Mouse (Mus musculus): ENCODE results near the gene Coa3. TPM values are rescaled to one million over a fixed set of nuclear protein-coding genes. Genes with fewer than 3 reads are reported as not detected.

The Coa3 gene
- total and polyA plus RNA-seq, 2 experiments: 74.7 to 289 TPM

DNA sequence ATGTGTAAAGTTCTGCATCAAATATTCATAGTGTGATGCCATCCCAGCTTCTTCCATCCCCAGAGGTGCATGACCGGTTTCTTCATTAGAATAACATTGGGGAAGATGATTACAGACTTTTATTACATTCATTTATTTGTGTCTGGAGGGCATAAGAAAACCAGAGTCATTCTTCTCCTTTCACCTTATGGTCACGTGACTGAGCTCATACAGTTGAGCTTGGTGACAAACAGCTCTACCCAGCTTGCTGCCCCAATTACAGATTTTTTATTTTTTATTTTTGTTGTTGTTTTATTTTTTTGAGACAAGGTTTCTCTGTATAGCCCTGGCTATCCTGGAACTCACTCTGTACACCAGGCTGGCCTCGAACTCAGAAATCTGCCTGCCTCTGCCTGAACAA, 6.5 kb downstream of the Coa3 start:
- TF ChIP-seq CTCF (IDR thresholded peaks at IDR 0.05; ENCODE audit: low read depth, low read length) (no peak), POLR2A (IDR thresholded peaks at IDR 0.05; ENCODE audit: extremely low read depth, insufficient read depth, low read length) (no peak)
- Histone ChIP-seq H3K4me3 (ENCODE audit: insufficient read depth, low read depth, low read length) (no peak overlapping the region), H3K27ac (replicated peaks; ENCODE audit: insufficient read depth, low read depth, low read length) (no peak overlapping the region), H3K9ac (ENCODE audit: low read depth, low read length) (no peak overlapping the region), H3K27me3 (ENCODE audit: control insufficient read depth, insufficient read depth, low read length) (no peaks in the 10 kb centered on the region), H3K79me2 (ENCODE audit: control insufficient read depth, insufficient read depth, low read length) (no peaks in the 10 kb centered on the region), H3K4me1 (ENCODE audit: control insufficient read depth, insufficient read depth, low read length) (peaks cover 4% of the 10 kb centered on the region), H3K36me3 (ENCODE audit: control insufficient read depth, insufficient read depth, low read length) (no peaks in the 10 kb centered on the region)
- WGBS: 88% methylated on average over 3 of the region's 3 CpGs
- no peak for DNase-seq (ENCODE audit: extremely low read depth, low read depth, low spot score)

DNA sequence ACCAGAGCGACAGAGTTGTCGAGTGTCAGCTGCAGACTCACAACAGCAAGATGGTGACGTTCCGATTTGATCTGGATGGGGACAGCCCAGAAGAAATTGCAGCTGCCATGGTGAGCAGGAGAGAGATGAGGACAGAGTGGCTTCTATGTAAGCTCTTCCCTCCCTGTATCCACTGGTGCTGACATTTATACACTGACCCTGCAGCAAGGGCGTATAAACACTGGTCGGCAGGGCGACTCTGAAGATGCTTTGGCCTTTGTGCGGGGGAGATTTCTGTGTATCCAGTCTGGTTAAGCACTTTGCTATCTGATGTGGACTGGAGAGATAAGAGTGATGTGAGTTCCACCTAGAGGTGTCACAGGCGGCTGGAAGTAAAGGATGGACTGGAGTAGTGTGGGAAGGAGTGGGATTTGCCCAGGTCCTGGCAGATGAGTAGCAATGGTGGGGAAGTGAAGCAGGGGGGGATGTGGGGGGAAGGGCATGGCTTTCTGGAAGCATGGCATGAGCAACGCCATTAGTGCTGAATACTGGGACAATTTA, 9.3 kb downstream of the Coa3 start:
- Histone ChIP-seq H3K9ac (ENCODE audit: low read depth, low read length) (no peak overlapping the region), H3K36me3 (ENCODE audit: control insufficient read depth, insufficient read depth, low read length) (no peaks in the 10 kb centered on the region), H3K4me3 (ENCODE audit: insufficient read depth, low read depth, low read length) (no peak overlapping the region), H3K4me1 (ENCODE audit: control insufficient read depth, insufficient read depth, low read length) (no peaks in the 10 kb centered on the region), H3K27me3 (ENCODE audit: control insufficient read depth, insufficient read depth, low read length) (no peaks in the 10 kb centered on the region), H3K27ac (replicated peaks; ENCODE audit: insufficient read depth, low read depth, low read length) (no peak overlapping the region), H3K79me2 (ENCODE audit: control insufficient read depth, insufficient read depth, low read length) (no peaks in the 10 kb centered on the region)
- no peak for DNase-seq (ENCODE audit: extremely low read depth, low read depth, low spot score)
- no peak for TF ChIP-seq CTCF (IDR thresholded peaks at IDR 0.05; ENCODE audit: low read depth, low read length)
- TF ChIP-seq POLR2A (IDR thresholded peaks at IDR 0.05; ENCODE audit: extremely low read depth, insufficient read depth, low read length): no peak
- 36% methylated on average over 10 of the region's 10 CpGs for WGBS

DNA sequence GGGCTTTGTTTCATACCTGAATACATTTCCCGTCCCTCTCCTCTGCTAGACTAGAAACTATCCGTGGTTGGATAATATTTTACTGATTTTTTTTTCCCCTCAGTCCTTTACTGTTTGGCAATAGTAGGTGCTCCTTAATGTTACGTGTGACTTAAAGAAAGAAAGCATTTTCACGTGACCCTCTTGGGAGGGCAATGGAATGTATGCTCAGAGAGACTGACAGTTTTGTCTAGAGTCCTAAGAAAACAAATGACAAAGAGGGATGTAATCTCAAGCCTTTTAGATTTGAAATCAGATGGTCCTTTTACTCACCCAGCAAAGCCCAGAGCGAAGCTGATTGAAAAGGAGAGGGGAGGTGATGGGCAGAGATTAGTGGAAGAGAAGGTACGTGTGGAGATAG, 13.0 kb downstream of the Coa3 start:
- no peak for DNase-seq (ENCODE audit: extremely low read depth, low read depth, low spot score)
- peaks cover 6% of the 10 kb centered on the region; the same call in 1 of the 2 replicates for H3K4me1 ChIP-seq (ENCODE audit: control insufficient read depth, insufficient read depth, low read length)
- TF ChIP-seq POLR2A (IDR thresholded peaks at IDR 0.05; ENCODE audit: extremely low read depth, insufficient read depth, low read length) (no peak), CTCF (IDR thresholded peaks at IDR 0.05; ENCODE audit: low read depth, low read length) (no peak)
- no peaks in the 10 kb centered on the region for H3K27me3 ChIP-seq (ENCODE audit: control insufficient read depth, insufficient read depth, low read length)
- H3K36me3 ChIP-seq (ENCODE audit: control insufficient read depth, insufficient read depth, low read length): no peaks in the 10 kb centered on the region
- H3K4me3 ChIP-seq (ENCODE audit: insufficient read depth, low read depth, low read length): no peak overlapping the region
- WGBS: 80% methylated on average over 6 of the region's 6 CpGs
- no peaks in the 10 kb centered on the region for H3K79me2 ChIP-seq (ENCODE audit: control insufficient read depth, insufficient read depth, low read length)
- no peak overlapping the region for H3K9ac ChIP-seq (ENCODE audit: low read depth, low read length)
- H3K27ac ChIP-seq (replicated peaks; ENCODE audit: insufficient read depth, low read depth, low read length): no peak overlapping the region

DNA sequence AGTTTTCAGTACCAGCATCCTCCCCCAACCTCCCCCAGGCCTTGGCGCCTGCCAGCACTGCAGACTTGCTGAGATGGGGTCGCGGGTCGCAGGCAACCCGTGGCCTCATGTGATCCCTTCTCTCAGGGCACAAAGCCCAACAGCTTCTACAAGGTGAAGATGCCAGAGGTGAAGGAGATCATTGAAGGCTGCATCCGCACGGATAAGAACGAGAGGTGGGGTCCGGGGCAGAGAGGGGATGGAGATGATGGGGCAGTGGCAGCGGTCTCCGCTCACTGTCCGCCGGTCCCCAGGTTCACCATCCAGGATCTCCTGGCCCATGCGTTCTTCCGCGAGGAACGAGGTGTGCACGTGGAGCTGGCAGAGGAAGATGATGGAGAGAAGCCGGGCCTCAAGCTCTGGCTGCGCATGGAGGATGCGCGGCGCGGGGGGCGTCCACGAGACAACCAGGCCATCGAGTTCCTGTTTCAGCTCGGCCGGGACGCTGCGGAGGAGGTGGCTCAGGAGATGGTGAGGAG, 13.9 kb downstream of the Coa3 start:
- DNase-seq (ENCODE audit: extremely low read depth, low read depth, low spot score): no peak
- Histone ChIP-seq H3K4me3 (ENCODE audit: insufficient read depth, low read depth, low read length) (no peak overlapping the region), H3K4me1 (ENCODE audit: control insufficient read depth, insufficient read depth, low read length) (peaks cover 8% of the 10 kb centered on the region; the same call in 1 of the 2 replicates), H3K36me3 (ENCODE audit: control insufficient read depth, insufficient read depth, low read length) (no peaks in the 10 kb centered on the region), H3K79me2 (ENCODE audit: control insufficient read depth, insufficient read depth, low read length) (no peaks in the 10 kb centered on the region), H3K9ac (ENCODE audit: low read depth, low read length) (no peak overlapping the region), H3K27me3 (ENCODE audit: control insufficient read depth, insufficient read depth, low read length) (no peaks in the 10 kb centered on the region), H3K27ac (replicated peaks; ENCODE audit: insufficient read depth, low read depth, low read length) (no peak overlapping the region)
- 63% methylated on average over 31 of the region's 31 CpGs for WGBS
- TF ChIP-seq CTCF (IDR thresholded peaks at IDR 0.05; ENCODE audit: low read depth, low read length): no peak
- no peak for TF ChIP-seq POLR2A (IDR thresholded peaks at IDR 0.05; ENCODE audit: extremely low read depth, insufficient read depth, low read length)

DNA sequence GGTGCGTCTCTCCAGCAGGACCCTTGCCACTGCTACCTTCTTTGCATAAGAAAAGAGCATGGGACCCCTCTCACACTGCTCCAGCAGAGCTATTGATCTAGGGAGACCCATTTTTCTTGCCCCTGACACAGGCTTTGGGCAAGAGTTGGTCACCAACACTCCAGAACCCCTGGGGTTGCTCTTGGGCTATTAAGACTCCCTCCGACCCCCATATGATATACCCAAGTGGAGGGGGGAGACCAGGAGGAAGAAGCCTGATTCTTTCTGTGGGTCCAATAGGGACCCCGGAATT, 15.0 kb downstream of the Coa3 start:
- no peaks in the 10 kb centered on the region for H3K27me3 ChIP-seq (ENCODE audit: control insufficient read depth, insufficient read depth, low read length)
- TF ChIP-seq CTCF (IDR thresholded peaks at IDR 0.05; ENCODE audit: low read depth, low read length) (no peak), POLR2A (IDR thresholded peaks at IDR 0.05; ENCODE audit: extremely low read depth, insufficient read depth, low read length) (no peak)
- no peak overlapping the region for H3K9ac ChIP-seq (ENCODE audit: low read depth, low read length)
- no peak for DNase-seq (ENCODE audit: extremely low read depth, low read depth, low spot score)
- H3K4me1 ChIP-seq (ENCODE audit: control insufficient read depth, insufficient read depth, low read length): peaks cover 10% of the 10 kb centered on the region
- no peak overlapping the region for H3K27ac ChIP-seq (replicated peaks; ENCODE audit: insufficient read depth, low read depth, low read length)
- WGBS: 83% methylated on average over 3 of the region's 3 CpGs
- no peaks in the 10 kb centered on the region; the same call in 1 of the 2 replicates for H3K36me3 ChIP-seq (ENCODE audit: control insufficient read depth, insufficient read depth, low read length)
- no peaks in the 10 kb centered on the region for H3K79me2 ChIP-seq (ENCODE audit: control insufficient read depth, insufficient read depth, low read length)
- H3K4me3 ChIP-seq (ENCODE audit: insufficient read depth, low read depth, low read length): no peak overlapping the region

DNA sequence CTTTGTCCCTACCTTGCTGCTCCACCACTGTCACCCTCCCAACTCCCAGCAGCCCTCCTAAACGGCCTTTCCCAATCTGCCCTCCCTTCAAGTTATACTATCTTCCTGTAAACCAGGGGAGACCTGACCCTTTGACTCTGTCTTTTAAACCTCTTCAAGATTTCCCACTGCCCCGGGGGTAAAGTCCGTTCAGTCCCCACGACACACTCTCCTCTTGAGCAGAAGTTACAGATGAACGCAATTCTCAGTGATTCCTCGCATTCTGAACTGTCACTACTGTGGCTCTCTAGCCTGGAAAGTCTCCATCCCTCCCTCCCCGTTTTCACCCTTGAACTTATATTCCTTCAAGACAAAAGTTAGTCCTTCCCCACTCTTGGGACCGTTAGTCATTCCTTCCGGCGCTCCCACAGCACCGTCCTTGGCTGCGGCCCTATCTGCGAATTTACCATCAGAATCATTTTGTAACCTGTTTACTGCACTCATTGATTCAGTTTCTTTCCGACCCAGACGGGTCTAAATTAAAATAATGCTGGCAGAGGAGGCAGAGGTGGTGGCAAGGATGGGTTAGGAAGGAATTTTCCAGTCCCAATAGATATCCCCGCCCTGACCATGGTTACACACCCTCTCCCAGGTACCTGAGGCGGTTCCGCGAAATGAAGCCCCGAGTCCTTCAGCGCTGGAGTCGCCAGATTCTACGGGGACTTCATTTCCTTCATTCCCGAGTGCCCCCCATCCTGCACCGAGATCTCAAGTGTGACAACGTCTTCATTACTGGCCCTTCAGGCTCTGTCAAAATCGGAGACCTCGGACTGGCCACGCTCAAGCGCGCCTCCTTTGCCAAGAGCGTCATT, 15.6 kb downstream of the Coa3 start:
- H3K4me1 ChIP-seq (ENCODE audit: control insufficient read depth, insufficient read depth, low read length): peaks cover 10% of the 10 kb centered on the region
- H3K9ac ChIP-seq (ENCODE audit: low read depth, low read length): no peak overlapping the region
- H3K4me3 ChIP-seq (ENCODE audit: insufficient read depth, low read depth, low read length): no peak overlapping the region
- H3K36me3 ChIP-seq (ENCODE audit: control insufficient read depth, insufficient read depth, low read length): no peaks in the 10 kb centered on the region; the same call in 1 of the 2 replicates
- H3K27ac ChIP-seq (replicated peaks; ENCODE audit: insufficient read depth, low read depth, low read length): no peak overlapping the region
- no peak for TF ChIP-seq POLR2A (IDR thresholded peaks at IDR 0.05; ENCODE audit: extremely low read depth, insufficient read depth, low read length)
- no peak for TF ChIP-seq CTCF (IDR thresholded peaks at IDR 0.05; ENCODE audit: low read depth, low read length)
- no peaks in the 10 kb centered on the region for H3K27me3 ChIP-seq (ENCODE audit: control insufficient read depth, insufficient read depth, low read length)
- H3K79me2 ChIP-seq (ENCODE audit: control insufficient read depth, insufficient read depth, low read length): no peaks in the 10 kb centered on the region
- no peak for DNase-seq (ENCODE audit: extremely low read depth, low read depth, low spot score)
- 67% methylated on average over 32 of the region's 32 CpGs for WGBS
